Mouse (Mus musculus) yolk sac, embryonic 10.5 days (tissue): Measurements from ENCODE around the gene Lyst.
"Not testable (repeated sequence)": the region's sequence is repeated elsewhere in the genome, so short reads cannot be mapped to it uniquely, and the experiment has no call there.

Source experiments
- DNase-seq: peaks from one replicate; pipeline ENCODE4 v3.0.0-alpha.2; 2017; ENCODE audit warnings: low spot score

Lyst gene

GRCm38 (mm10) chr13:13590048-13591011, at the start of gene Lyst:
Lyst (plus strand) TSS chr13:13590397.
- peak; percentile 99 for DNase-seq

DNA sequence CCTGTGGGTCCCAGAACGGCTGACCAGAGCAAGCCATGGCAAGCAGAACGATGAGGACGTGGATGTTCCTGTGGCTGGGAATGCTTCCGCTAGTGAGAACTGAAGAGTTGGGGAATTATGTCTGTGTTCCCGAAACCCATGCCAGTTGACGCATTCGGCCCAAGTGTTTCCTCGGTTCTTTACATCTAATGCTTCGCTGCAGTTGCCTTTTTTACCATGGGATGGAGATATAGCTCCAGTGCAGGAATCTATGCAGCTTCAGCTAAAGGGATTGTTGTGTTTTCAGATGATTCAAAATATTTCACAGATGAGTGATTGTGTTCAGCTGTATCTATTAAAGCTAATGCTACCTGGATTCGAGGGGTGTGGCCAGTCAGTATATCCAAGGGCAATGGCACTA, 47.1 kb upstream of the Lyst start:
- DNase-seq = not testable (repeated sequence)

DNA sequence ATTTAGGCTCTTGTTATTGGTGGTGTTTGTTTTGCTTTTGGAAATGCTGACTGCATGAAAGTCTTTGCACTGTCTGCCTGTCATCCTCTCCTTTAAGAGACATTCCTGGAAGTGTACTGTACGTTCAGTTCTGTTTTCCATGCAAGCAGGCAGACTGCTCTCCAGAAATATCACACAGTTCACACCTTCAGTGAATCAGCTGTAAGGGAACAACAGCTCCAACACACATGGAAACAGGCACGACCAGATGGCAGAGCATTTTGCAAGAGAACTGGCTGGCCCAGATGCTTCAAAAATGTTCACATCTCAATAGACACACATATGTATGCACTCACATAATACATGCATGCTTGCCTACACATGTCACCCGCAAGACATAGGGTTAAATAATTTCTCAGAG, 43.4 kb upstream of the Lyst start:
- no peak for DNase-seq

DNA sequence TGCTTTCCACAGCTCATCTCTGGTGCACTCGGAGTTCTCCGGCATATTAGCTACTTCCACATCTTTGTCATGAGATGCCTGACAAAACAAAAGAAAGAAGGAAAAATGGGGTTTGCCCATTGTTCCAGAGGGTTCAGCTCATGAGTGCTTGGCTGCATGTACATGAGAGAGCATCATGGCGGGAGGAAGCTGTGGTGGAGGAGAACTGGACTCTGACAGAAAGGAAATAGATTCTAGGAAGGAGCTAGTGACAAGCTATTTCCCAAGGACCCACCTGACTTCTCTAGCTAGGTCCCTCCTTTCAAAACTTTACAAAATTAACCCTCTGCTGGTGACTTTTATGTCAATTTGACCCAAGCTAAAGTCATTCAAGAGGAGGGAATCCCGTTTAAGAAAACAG, 42.3 kb upstream of the Lyst start:
- DNase-seq = no peak

- no peak for DNase-seq
Observed at GRCm38 (mm10) chr13:13548431-13549190, 41.6 kb upstream of the Lyst start.

DNA sequence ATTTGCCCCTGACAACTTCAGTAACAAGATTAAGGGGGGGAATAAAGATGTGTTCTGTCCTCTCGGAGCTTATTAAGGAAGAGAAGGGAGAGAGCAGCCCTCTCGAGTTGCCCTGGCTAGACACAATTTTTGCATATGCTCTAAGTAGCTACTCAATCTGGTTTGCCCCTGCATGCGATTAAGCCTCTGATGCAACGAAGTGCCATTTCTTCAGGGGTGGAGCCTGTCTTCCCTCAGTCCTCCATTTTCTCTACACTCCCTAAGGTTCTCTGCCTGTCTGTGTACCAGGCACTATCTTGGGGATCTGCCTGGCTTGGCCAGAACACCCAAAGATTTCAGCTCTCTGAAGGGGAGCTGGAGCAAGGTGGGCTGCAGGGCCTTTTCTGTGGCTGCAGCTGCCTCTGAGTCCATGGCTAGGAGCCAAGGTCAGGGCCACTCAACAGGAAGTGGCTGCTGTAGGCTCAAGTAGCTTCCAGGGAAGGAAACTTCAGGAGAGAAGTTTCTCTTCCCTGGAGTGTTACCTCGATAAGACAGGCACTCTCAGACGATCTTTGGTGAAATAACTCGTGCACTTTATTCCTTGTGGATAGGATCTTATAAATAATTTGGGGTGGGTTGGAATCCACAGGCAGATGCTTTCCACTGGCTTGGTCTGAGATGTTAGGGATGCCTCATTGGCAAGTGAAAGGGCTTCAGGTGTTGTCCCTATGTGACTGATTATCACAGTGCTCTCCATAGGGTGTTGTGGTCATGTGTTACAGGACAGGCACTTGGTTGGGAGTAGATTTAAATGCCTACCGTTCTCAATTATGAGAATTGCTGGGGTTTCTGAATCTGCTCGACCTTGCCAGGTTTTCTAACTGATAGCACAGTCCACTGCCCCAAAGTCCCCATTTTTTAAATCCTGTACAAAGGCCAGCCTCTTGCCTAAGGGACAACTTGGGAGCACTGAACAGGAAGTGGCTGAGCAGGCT, 40.2 kb upstream of the Lyst start:
- no peak for DNase-seq

GRCm38 (mm10) chr13:13552020-13552419, 38.2 kb upstream of the Lyst start:
- DNase-seq = no peak

GRCm38 (mm10) chr13:13553660-13554059, 36.5 kb upstream of the Lyst start:
- no peak for DNase-seq

DNA sequence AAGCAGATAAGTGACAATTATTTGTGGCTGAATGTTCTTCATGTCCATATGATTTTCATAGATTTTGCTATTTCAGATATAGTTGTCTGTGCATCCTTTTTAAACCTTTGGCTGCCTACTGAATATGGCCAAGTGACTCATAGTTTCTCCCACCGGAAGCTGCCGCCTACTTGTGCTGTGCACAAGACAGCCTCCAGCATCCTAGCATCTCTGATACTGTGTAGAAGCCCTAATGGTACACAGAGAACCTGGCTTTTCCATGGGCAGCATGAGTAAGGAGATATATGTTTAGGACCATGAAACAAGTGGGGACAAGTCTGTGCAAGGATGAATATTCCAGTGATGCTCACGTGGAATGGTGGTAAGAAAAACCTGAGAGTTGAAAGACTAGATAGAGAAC, 35.0 kb upstream of the Lyst start:
- no peak for DNase-seq

DNA sequence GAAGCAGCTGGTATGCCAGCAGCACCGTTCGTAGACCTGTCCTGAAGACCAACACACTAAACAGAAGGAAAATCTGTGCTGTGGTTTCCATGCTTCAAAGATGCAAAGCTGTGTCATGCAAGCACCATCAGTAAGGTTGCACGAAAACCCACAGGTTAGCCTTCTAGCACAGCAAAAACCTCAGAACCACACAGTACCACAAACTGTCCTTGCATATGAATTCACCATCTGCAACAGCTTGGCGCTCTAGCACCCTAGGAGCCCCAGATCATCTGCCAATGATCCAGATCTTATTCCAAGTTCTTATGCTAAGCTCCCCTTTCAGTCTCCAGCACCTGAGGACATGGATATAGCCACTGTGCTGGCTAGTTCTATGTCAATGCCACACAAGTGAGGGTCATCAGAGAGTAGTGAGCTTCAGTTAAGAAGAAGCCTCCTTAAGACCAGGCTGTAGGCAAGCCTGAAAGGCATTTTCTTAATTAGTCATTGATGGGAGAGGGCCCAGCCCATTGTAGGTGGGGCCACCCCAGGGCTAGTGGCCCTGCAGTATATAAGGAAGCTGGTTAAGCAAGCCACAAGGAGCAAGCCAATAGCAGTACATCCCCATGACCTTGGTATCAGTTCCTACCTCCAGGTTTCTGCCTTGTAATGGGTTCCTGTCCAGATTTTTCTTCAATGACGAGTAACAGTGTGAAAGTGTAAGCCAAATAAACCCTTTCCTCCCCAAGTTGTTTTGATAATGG, 33.0 kb upstream of the Lyst start:
- DNase-seq = no peak

- no peak for DNase-seq
Observed at GRCm38 (mm10) chr13:13558251-13558650, 31.9 kb upstream of the Lyst start.

GRCm38 (mm10) chr13:13558900-13559299, 31.3 kb upstream of the Lyst start:
- no peak for DNase-seq

DNA sequence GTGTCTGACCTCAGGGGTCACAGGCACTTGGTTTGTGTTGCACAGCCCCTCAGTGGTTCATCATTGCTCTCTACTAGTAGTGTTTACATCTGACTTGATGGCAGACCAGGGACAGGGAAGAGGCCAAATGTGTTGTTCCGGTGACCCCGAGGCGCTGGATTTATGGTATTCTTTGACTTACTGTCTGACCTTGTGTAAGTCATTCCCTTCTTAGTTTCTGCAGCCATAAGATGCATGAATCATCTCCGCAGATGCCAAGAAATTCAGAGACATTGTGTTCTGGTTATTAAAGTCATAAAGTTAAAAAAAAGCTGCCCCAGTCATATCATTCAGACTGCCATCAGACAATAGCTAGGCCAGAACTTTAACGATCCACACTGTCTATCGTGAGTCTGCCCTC, 27.6 kb upstream of the Lyst start:
- no peak for DNase-seq

GRCm38 (mm10) chr13:13564116-13564515, 26.1 kb upstream of the Lyst start:
- DNase-seq = no peak

DNA sequence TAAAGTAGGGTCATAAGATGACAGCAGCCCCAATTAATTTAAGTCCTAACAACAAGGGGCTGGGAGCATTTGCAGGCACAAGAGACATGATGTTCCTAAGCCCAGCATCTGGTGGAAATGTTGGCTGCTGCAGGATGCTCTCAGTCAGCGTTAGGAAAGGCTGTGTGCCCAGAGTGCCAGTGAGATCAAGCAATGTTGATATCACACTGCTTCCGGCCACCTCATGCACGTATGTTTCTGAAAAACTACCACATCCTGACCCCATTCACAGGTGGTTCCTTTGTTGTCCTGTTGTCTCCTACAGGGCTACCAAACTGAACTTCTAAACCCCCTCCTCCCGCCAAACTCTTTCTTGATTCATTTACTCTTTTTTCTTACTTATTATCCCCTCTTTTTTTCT, 25.7 kb upstream of the Lyst start:
- no peak for DNase-seq

DNA sequence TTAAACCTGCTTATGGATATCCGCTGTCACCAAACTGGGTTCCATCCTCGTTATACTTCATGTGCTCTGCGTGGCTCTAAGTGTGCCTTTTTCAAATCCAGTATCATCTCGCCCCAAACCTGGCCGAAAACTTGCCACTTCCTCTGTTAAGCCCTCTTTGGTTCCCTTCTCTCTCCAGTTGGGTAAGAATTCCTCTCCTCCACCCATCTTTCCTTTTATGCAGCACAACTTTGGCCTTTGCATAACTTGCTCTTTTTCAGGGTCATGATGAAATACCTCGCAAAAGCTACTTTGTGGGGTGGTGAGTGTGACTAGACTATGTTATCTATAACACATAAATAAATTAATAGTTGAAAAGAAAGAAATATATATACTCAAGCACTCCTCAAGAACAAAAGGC, 22.6 kb upstream of the Lyst start:
- no peak for DNase-seq

GRCm38 (mm10) chr13:13568824-13569223, 21.4 kb upstream of the Lyst start:
- no peak for DNase-seq

DNA sequence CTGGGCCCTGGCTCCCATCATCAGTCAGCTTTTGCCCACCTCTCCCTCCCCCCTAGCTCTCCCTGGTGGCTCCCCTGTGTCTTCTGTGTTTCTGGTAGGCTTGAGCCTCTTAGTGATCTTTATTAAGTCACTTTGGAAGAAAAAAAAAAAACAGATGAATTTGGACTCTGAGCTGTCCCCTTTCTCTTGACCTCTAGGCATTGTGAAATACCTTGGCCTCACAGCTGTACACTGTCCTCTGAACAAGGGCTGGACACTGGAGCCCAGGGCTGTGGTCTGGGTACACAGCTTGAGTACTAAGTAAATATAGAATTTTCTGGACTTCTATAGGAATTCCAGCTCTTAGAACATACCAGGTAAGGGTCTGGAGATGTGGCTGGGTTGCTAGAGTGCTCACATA, 20.6 kb upstream of the Lyst start:
- peak; percentile 75 for DNase-seq

DNA sequence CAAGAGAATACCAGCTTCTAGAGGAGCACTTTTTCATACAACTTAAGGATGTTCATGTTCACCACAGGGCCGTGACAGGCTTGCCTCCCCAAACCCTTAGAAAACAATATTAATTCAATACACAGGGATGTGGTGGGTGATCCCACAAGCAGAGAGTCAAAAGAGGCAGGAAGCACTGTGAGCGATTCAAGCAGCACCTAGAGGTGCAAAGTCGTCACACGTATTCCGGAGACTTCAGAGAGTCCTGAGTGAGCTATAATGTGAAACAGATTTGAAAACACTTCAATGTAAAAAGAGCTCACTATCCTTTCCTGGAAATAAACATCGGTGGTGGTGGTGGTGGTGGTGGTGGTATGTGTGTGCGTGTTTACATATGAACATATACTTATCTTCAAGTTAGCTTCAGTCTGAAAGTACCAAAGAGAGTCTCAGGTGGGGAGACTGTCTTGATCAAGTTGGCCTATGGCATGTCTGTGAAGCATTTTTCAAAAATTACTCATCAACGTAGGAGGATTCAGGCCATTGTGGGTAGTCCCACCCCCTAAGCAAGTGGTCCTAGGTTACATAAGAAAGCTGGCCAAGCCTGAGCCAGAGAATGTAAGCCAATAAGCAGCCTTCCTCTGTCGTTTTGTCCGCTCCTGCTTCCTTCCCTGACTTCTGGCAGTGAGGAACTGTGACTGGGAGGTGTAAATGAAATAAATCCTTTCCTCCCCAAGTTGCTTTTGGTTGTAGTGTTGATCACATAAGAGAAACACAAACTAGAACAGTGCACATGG, 17.9 kb upstream of the Lyst start:
- DNase-seq = no peak

DNA sequence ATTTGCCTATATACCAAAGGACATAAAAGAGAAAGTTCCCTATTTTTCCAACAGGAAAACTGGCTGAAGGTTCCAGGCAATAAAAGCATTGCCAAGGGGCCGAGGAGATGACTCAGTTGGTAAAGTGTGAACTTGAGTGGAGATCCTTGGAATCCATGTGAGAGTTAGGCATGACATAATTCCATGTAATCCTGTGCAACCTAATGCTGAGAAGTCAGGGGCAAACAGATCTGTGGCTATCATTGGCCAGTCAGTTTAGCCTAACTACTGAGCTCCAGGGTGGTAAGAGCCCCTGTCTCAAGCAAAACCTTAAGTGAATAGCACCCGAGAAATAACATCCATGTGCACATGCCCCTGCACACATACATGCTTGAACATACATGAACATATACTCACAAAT, 17.3 kb upstream of the Lyst start:
- DNase-seq = no peak
